Mouse (Mus musculus) mammary gland, adult 2 months (tissue): ENCODE measurements around the gene Olfr1179. TPM values are rescaled to one million over a fixed set of nuclear protein-coding genes. Genes with fewer than 3 reads are reported as not detected.

Experiments used
- polyA plus RNA-seq: library from polyadenylated mRNA; depleted of rRNA; stranded (reverse); fragments of >200 nt; gene quantifications from 2 replicates; pipeline ENCODE4 v1.2.3, GENCODE M21; 2012; ENCODE audit warnings: low replicate concordance; rRNA removed

Gene Olfr1179
- polyA plus RNA-seq, result not detected in 2 replicates

GRCm38 (mm10) chr2:88406353-88406752, at the start of gene Olfr1179:
Olfr1179 (minus strand) TSS chr2:88406453.

GRCm38 (mm10) chr2:88454567-88454966, 48.3 kb upstream of the Olfr1179 start, which contains the start of gene Olfr1183:
Olfr1183 (plus strand) TSS chr2:88454867.

GRCm38 (mm10) chr2:88449031-88449430, 42.8 kb upstream of the Olfr1179 start, which contains the start of gene Gm13757:
Gm13757 (minus strand) TSS chr2:88449131.

GRCm38 (mm10) chr2:88426071-88426470, 19.8 kb upstream of the Olfr1179 start, which contains the start of gene Olfr1181:
Olfr1181 (minus strand) TSS chr2:88426171.

GRCm38 (mm10) chr2:88419051-88419450, 12.8 kb upstream of the Olfr1179 start, which contains the start of gene Olfr1180:
Olfr1180 (minus strand) TSS chr2:88419151.

GRCm38 (mm10) chr2:88386762-88387161, 19.5 kb downstream of the Olfr1179 start, which contains the start of gene Olfr1178:
Olfr1178 (plus strand) TSS chr2:88387062.

Other genes with a start within 250 kb of the Olfr1179 start
- gene Olfr1168, start 224.6 kb downstream of the Olfr1179 start, polyA plus RNA-seq, result not detected in 2 replicates
- not detected in 2 replicates for gene Olfr1170, start 178.1 kb downstream of the Olfr1179 start, polyA plus RNA-seq
- not detected in 2 replicates for gene Olfr1173, start 126.6 kb downstream of the Olfr1179 start, polyA plus RNA-seq
- gene Olfr1174-ps, start 91.3 kb downstream of the Olfr1179 start, polyA plus RNA-seq, result not detected in 2 replicates
- not detected in 2 replicates for gene Olfr1175-ps, start 79.2 kb downstream of the Olfr1179 start, polyA plus RNA-seq
- not detected in 2 replicates for gene Olfr1176, start 69.7 kb downstream of the Olfr1179 start, polyA plus RNA-seq
- gene Olfr1177-ps, start 60.0 kb downstream of the Olfr1179 start, polyA plus RNA-seq, result not detected in 2 replicates
- gene Olfr1178, start 19.4 kb downstream of the Olfr1179 start, polyA plus RNA-seq, result not detected in 2 replicates
- not detected in 2 replicates for gene Olfr1180, start 12.7 kb upstream of the Olfr1179 start, polyA plus RNA-seq
- not detected in 2 replicates for gene Olfr1181, start 19.7 kb upstream of the Olfr1179 start, polyA plus RNA-seq
- gene Gm13757, start 42.7 kb upstream of the Olfr1179 start, polyA plus RNA-seq, result not detected in 2 replicates
- not detected in 2 replicates for gene Olfr1183, start 48.4 kb upstream of the Olfr1179 start, polyA plus RNA-seq
- gene Olfr1184, start 77.1 kb upstream of the Olfr1179 start, polyA plus RNA-seq, result not detected in 2 replicates
- not detected in 2 replicates for gene Olfr1185-ps1, start 86.9 kb upstream of the Olfr1179 start, polyA plus RNA-seq
- not detected in 2 replicates for gene Olfr1186, start 112.1 kb upstream of the Olfr1179 start, polyA plus RNA-seq
- not detected in 2 replicates for gene Olfr1188, start 150.5 kb upstream of the Olfr1179 start, polyA plus RNA-seq
- gene Olfr1189, start 180.0 kb upstream of the Olfr1179 start, polyA plus RNA-seq, result not detected in 2 replicates
- not detected in 2 replicates for gene Olfr1191-ps1, start 234.1 kb upstream of the Olfr1179 start, polyA plus RNA-seq
- not detected in 2 replicates for gene Olfr1192-ps1, start 242.1 kb upstream of the Olfr1179 start, polyA plus RNA-seq